Mouse (Mus musculus) ovary, postnatal 36 days (tissue): ENCODE results near the gene Hcfc2.

Source experiments
- DNase-seq: peaks from one replicate; pipeline ENCODE4 v3.0.0; 2022; ENCODE audit warnings: low spot score, mixed read lengths

The Hcfc2 gene

DNA sequence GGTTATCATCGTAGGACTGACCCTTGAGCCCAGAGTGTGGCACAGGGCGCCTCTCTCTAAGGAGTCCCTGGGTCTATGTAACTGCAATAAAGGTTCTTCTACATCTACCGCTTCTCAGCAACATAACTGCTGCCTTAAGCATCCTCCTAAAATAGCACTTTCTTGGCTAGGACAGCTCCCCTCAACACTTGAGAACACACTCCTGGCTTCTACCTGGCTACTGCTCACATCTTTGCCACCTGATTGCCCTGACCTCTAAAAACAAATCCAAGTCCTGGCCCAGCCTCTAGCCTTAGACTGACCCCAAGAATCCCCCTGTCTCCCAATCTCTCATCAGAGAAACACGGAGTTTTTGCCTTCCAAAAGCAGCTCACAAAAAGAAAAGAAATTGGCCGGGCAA is 78.9 kb downstream of the Hcfc2 start:
- DNase-seq: no peak

DNA sequence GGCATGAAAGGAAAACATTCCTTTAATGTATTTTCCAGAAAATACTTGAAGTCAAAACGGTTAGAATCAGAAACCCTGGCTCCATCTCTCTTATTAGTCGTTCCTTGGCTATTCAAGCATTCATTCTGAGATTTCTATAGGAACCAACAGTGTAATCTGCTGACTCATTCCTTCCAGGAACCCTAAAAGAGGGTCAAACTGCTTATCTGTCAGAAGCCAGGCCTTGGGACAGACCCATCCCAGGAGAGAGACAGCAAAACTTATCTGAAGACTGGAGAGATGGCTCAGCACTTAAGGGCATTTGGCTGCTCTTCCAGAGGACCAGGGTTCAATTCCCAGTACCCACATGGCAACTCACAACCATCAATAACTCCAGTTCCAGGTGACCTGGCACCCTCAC is 81.1 kb downstream of the Hcfc2 start:
- DNase-seq: no peak

GRCm38 (mm10) chr10:82777886-82778285 is 81.9 kb downstream of the Hcfc2 start:
- no peak for DNase-seq

- no peak for DNase-seq
Measured at GRCm38 (mm10) chr10:82778791-82779549, 83.0 kb downstream of the Hcfc2 start.

DNA sequence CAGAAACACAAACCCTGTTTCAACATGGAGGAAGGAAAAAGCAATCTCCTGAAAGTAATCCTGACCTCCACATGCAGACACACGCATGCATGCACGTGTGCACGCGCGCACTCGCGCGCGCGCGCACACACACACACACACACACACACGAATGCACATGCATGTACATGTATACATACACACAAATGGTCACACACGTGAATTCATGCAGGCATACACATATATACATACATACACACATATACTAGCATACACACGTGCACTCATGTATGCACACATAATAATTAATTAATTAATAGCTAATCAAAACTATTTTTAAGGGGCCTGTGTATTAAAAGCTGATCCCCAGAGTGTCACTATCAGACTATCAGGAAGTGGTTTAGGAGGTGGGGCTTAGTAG is 83.9 kb downstream of the Hcfc2 start:
- no peak for DNase-seq

DNA sequence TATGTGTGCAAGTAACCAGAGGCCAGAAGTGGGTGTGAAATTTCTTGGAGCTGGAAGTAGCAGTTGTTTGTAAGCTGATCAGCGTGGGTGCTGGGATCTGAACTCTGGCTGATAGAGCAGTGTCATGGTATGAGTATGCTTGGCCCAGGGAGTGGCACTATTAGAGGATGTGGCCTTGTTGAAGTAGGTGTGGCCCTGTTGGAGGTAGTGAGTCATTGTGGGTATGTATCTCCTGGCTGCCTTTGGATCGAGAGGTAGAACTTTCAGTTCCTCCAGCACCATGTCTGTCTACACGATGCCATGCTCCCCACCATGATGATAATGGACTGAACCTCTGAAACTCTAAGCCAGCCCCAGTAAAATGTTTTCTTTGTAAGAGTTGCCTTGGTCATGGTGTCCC is 84.4 kb downstream of the Hcfc2 start:
- no peak for DNase-seq

GRCm38 (mm10) chr10:82780816-82781215 is 84.9 kb downstream of the Hcfc2 start:
- no peak for DNase-seq

GRCm38 (mm10) chr10:82782472-82782871 is 86.5 kb downstream of the Hcfc2 start:
- no peak for DNase-seq

DNA sequence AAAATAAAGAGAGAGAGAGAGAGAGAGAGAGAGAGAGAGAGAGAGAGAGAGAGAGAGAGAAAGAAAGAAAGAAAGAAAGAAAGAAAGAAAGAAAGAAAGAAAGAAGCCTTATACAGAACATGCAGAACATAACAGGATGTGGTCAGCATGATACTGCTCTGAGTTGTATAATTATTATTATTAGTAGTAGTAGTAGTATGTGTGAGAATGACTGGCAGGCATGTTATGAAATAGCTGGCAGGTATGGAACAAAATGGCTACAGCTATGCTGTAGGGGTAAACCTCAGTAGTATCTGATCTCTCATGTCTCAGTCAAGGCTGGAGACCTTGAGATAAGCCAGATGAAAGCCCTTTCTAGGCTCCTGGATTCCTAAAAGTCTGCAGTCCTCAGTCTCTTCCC is 93.2 kb downstream of the Hcfc2 start:
- no peak for DNase-seq

DNA sequence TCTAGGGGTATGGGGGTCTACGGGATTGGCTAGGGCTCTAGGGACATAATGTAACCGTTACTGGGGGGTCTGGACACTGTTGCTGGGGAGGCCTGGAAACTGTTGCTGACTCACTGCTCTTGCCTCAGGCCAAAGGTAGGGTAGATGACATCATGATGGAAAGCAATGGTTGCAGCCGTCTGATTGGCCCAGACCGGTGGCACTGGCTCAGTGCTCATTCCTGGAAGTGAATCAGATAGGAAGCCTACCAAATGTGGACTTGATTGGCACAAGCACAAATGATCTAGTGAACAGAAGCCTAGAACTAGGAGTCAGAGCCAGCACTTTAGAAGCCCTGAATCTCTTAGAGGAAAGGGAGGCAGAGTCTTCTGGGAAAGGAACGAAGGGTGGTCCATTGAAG is 94.5 kb downstream of the Hcfc2 start:
- DNase-seq: no peak

DNA sequence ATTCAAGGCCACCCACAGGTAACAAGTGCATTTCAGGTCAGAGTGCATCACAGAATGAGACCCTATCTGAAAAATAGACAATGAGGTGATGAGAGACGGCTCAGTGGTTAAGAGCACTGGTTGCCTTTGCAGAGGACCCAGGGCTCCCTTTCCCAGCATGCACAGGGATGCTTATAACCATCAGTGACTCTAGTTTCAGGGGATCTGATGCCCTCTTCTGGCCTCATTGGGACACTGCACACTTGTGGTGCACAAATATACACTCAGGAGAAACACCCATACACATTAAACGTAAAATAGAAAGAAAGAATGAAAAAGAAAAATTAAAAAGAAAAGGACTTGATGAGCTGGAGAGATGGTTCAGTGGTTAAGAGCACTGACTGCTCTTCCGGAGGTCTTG is 95.8 kb downstream of the Hcfc2 start:
- no peak for DNase-seq
